Mouse (Mus musculus): ENCODE results near the gene Arhgef10l. TPM values are rescaled to one million over a fixed set of nuclear protein-coding genes. Genes with fewer than 3 reads are reported as not detected.

Arhgef10l gene
- polyA plus RNA-seq, 1 experiment from 2014 or later = 21.9 TPM

DNA sequence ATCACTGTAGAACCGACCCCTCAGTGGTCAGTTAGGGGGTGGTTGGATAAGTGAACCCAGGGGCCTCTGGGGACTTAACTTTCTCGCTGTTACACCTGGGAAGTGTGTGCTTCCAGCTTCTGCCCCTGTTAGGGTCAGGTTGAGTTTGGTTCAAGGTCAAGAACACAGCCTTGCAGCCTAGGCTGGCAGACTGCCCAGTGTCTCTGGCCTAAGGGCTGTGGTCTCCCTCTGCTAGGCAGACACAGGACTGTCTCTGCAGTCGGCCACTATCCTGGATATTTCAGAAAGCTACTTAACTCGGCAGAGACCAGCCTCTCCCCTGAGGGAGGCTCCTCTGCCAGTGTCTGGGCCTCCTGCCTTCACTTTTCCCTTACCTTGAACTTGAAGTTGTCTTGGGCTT lies 38.4 kb upstream of the Arhgef10l start:
- ATAC-seq (ENCODE audit: low FRiP score) = no peak
- WGBS = 30% methylated on average over 4 of the region's 4 CpGs
- H3K36me3 ChIP-seq (replicated peaks; ENCODE audit: control insufficient read depth, insufficient read depth) = peaks cover 28% of the 10 kb centered on the region
- H3K27me3 ChIP-seq (ENCODE audit: control insufficient read depth, insufficient read depth, low read length) = peaks cover 16% of the 10 kb centered on the region
- DNase-seq (ENCODE audit: low spot score) = no peak
- peak overlapping the region; percentile 92; the same call in 1 of the 2 replicates for H3K9ac ChIP-seq
- peak overlapping the region; percentile 91 for H3K4me3 ChIP-seq (replicated peaks; ENCODE audit: low read length)
- no peaks in the 10 kb centered on the region for H3K9me3 ChIP-seq (ENCODE audit: control insufficient read depth, low read length)
- peak overlapping the region; percentile 93 for H3K4me2 ChIP-seq (replicated peaks)
- H3K4me1 ChIP-seq (replicated peaks; ENCODE audit: control insufficient read depth, insufficient read depth, low read length) = peaks cover 38% of the 10 kb centered on the region
- peak overlapping the region; percentile 47; the same call in 1 of the 2 replicates for H3K27ac ChIP-seq

DNA sequence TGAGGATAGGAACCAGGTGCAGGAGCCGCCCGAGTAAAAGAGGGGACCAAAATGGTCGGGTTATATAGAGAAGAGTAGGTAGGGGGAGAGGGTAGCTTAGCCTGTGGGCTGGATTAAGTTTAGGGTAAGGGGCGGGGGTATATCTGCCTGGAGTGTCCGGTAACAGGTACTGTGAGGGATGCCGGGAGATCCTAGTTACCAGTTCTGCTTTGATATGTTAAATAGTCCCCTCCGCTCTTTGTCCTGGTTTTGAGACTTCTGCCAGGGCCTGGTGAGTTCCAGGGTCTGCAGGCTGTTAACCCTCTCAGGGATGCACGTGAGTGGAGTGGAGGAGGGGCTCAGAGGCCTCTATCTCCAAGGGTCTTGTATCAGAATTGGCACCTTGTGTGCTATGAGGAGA lies 37.8 kb upstream of the Arhgef10l start:
- H3K9me3 ChIP-seq (ENCODE audit: control insufficient read depth, low read length) = no peaks in the 10 kb centered on the region
- DNase-seq (ENCODE audit: low spot score) (no peak), ATAC-seq (ENCODE audit: low FRiP score) (no peak)
- peak overlapping the region; percentile 91 for H3K4me3 ChIP-seq (replicated peaks; ENCODE audit: low read length)
- H3K4me2 ChIP-seq (replicated peaks) = peak overlapping the region; percentile 93
- peaks cover 21% of the 10 kb centered on the region for H3K27me3 ChIP-seq (ENCODE audit: control insufficient read depth, insufficient read depth, low read length)
- H3K27ac ChIP-seq = peak overlapping the region; percentile 47; the same call in 1 of the 2 replicates
- H3K36me3 ChIP-seq (replicated peaks; ENCODE audit: control insufficient read depth, insufficient read depth) = peaks cover 23% of the 10 kb centered on the region
- H3K4me1 ChIP-seq (replicated peaks; ENCODE audit: control insufficient read depth, insufficient read depth, low read length) = peaks cover 38% of the 10 kb centered on the region
- 6% methylated on average over 8 of the region's 8 CpGs for whole genome bisulfite sequencing
- peak overlapping the region; percentile 92 for H3K9ac ChIP-seq

- Histone ChIP-seq H3K27ac (peak overlapping the region; percentile 94), H3K9ac (peak overlapping the region; percentile 92), H3K36me3 (replicated peaks; ENCODE audit: control insufficient read depth, insufficient read depth) (peaks cover 14% of the 10 kb centered on the region), H3K4me2 (replicated peaks) (peak overlapping the region; percentile 93), H3K4me1 (replicated peaks; ENCODE audit: control insufficient read depth, insufficient read depth, low read length) (peaks cover 38% of the 10 kb centered on the region), H3K9me3 (ENCODE audit: control insufficient read depth, low read length) (no peaks in the 10 kb centered on the region), H3K27me3 (ENCODE audit: control insufficient read depth, insufficient read depth, low read length) (peaks cover 27% of the 10 kb centered on the region), H3K4me3 (replicated peaks; ENCODE audit: low read length) (peak overlapping the region; percentile 91)
- under 1% methylated on average over 27 of the region's 68 CpGs for WGBS
- DNase-seq (ENCODE audit: low spot score) (peak; percentile 86), ATAC-seq (ENCODE audit: low FRiP score) (peak; percentile 77)
These were observed 37.0 kb upstream of the Arhgef10l start for GRCm38 (mm10) chr4:140702611-140703327.

GRCm38 (mm10) chr4:140701716-140702561 lies 36.1 kb upstream of the Arhgef10l start:
- H3K4me3 ChIP-seq (replicated peaks; ENCODE audit: low read length) = peak overlapping the region; percentile 91
- peak overlapping the region; percentile 92 for H3K9ac ChIP-seq
- peaks cover 13% of the 10 kb centered on the region; the same call in 1 of the 2 replicates for H3K36me3 ChIP-seq (replicated peaks; ENCODE audit: control insufficient read depth, insufficient read depth)
- peaks cover 27% of the 10 kb centered on the region for H3K27me3 ChIP-seq (ENCODE audit: control insufficient read depth, insufficient read depth, low read length)
- ATAC-seq (ENCODE audit: low FRiP score) (peak; percentile 38; the same call in 1 of the 2 replicates), DNase-seq (ENCODE audit: low spot score) (peak; percentile 37)
- H3K4me2 ChIP-seq (replicated peaks) = peak overlapping the region; percentile 93
- H3K9me3 ChIP-seq (ENCODE audit: control insufficient read depth, low read length) = no peaks in the 10 kb centered on the region
- H3K27ac ChIP-seq = peak overlapping the region; percentile 94
- under 1% methylated on average over 44 of the region's 107 CpGs for WGBS
- peaks cover 38% of the 10 kb centered on the region for H3K4me1 ChIP-seq (replicated peaks; ENCODE audit: control insufficient read depth, insufficient read depth, low read length)

DNA sequence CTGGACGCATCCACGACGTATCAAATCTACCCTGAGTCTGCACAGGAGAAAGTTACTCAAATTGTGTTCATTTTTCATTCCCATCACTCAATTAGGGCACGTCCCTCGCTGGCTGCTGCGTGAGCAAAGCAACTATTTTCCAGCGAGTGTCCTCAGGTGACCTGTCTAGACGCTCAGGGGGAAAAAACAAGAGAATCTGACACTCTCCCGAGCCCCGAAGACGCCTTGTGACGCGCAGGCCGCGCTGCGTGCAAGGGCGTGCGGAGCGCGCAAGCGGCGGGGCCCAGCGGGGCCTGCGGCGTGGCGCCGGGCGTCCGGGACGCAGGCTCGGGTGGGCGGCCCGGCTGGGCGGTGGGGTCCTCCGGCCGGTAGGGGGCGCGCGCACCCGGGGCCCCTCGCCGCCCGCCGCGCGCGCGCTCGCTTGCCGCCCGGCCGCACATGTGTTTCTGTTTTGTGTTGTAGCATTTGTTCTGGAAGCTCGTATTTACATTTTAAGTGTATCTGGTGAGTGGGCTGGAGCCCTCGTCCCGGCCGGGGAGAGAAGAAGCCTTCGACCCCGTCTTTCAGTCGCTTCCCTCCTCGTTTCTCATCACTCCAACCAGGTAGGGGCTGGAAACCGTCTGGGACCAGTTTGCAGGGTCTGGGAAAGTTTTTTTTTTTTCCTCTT lies 35.4 kb upstream of the Arhgef10l start:
- Histone ChIP-seq H3K4me3 (replicated peaks; ENCODE audit: low read length) (peak overlapping the region; percentile 91), H3K36me3 (replicated peaks; ENCODE audit: control insufficient read depth, insufficient read depth) (peaks cover 12% of the 10 kb centered on the region; the same call in 1 of the 2 replicates), H3K9ac (peak overlapping the region; percentile 92), H3K4me2 (replicated peaks) (peak overlapping the region; percentile 93), H3K4me1 (replicated peaks; ENCODE audit: control insufficient read depth, insufficient read depth, low read length) (peaks cover 38% of the 10 kb centered on the region), H3K27me3 (ENCODE audit: control insufficient read depth, insufficient read depth, low read length) (peaks cover 27% of the 10 kb centered on the region), H3K9me3 (ENCODE audit: control insufficient read depth, low read length) (no peaks in the 10 kb centered on the region), H3K27ac (peak overlapping the region; percentile 94)
- peak; percentile 82 for DNase-seq (ENCODE audit: low spot score)
- peak; percentile 75 for ATAC-seq (ENCODE audit: low FRiP score)
- under 1% methylated on average over 60 of the region's 61 CpGs for WGBS

DNA sequence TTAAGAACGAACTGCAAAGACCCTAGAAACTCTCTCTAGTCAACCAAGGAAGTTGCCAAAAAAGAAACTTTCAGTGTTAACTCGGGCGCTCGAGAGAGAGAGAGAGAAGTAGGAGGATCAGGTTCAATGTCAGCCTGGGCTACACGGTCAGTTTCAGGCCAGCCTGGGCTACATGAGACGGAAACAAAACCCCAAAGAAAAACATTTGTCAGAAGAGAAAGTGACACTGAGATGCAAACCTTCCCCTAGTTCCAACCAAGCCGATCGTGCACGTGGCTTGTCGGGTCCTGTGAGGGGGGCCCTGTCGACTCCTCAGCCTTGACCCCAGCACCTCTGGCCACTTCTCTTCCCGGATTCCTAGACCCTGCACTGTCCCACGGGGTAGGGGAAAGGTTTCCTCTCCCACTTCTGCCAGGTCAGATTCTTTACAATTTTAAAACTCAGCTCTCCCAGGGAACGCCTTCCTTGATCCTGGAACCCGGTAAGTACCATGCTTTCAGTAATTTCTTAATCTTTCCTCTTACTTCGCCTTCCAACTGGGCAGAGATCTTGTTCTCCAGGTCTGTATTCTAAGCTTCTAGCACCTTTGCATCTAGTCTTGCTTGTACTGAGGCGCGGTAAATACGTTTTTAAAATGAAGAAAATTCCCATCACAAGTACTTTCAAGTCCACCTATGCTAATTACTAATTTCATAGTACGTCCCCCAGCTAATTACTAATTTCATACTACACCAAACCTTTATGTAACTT lies 34.6 kb upstream of the Arhgef10l start, which contains the start of gene Rcc2:
Gene Rcc2 (plus strand): TSS at position 273 of the 750 bp plus-strand sequence.
- no peak for DNase-seq (ENCODE audit: low spot score)
- Histone ChIP-seq H3K4me3 (replicated peaks; ENCODE audit: low read length) (peak within 1 kb of the TSS; percentile 91), H3K27ac (peak within 1 kb of the TSS; percentile 94), H3K9ac (peak within 1 kb of the TSS; percentile 92), H3K36me3 (replicated peaks; ENCODE audit: control insufficient read depth, insufficient read depth) (0 out of 2 replicates have a peak, but pooled peaks cover 4% of the 10 kb centered on the region), H3K27me3 (ENCODE audit: control insufficient read depth, insufficient read depth, low read length) (peaks cover 27% of the 10 kb centered on the region), H3K4me1 (replicated peaks; ENCODE audit: control insufficient read depth, insufficient read depth, low read length) (peaks cover 38% of the 10 kb centered on the region), H3K9me3 (ENCODE audit: control insufficient read depth, low read length) (no peaks in the 10 kb centered on the region), H3K4me2 (replicated peaks) (peak within 1 kb of the TSS; percentile 93)
- no peak for ATAC-seq (ENCODE audit: low FRiP score)
- WGBS = 7% methylated on average over 20 of the region's 20 CpGs

DNA sequence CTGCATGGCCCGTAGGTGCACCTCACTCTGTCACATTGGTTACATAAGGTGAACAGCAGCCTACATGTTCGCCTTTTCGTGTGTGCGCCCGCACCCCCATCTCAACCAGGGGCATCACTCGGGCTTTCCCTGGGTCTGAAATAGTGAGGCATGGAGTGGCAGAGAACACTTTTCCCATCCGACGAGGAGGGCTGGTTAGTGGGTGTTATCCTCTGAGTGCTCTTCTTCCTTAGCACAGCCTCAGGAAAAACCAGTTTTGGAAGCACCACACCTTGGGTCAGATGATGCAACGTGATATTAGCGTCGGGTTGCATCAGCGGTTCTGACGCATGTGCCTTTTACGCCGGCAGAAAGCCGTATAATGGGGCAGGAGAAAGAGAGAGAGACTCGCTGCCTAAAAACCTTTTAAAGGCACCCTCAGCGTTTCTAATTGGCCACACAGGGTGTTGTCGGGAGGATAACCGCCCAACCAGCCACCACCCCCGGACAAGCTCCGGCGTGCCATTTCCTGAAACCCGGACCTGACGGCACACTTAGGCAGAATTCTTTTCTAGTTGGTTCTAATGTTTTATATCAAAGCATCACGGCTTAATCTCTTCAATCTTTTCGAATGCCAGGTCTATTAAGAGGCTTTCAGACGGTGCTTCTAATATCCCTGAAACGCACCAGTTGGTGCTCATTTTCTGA lies 33.8 kb upstream of the Arhgef10l start:
- no peaks in the 10 kb centered on the region for H3K9me3 ChIP-seq (ENCODE audit: control insufficient read depth, low read length)
- DNase-seq (ENCODE audit: low spot score) = peak; percentile 39
- WGBS = 8% methylated on average over 29 of the region's 29 CpGs
- peak overlapping the region; percentile 24 for H3K9ac ChIP-seq
- ATAC-seq (ENCODE audit: low FRiP score) = no peak
- peaks cover 35% of the 10 kb centered on the region for H3K4me1 ChIP-seq (replicated peaks; ENCODE audit: control insufficient read depth, insufficient read depth, low read length)
- peak overlapping the region; percentile 22 for H3K4me3 ChIP-seq (replicated peaks; ENCODE audit: low read length)
- H3K27ac ChIP-seq = no peak overlapping the region
- peak overlapping the region; percentile 45 for H3K4me2 ChIP-seq (replicated peaks)
- no peaks in the 10 kb centered on the region for H3K36me3 ChIP-seq (replicated peaks; ENCODE audit: control insufficient read depth, insufficient read depth)
- peaks cover 27% of the 10 kb centered on the region for H3K27me3 ChIP-seq (ENCODE audit: control insufficient read depth, insufficient read depth, low read length)

Measured in hindbrain, embryonic 14.5 days (tissue).